30 mouse cellular contexts compared by ENCODE assay signal in the genomic region with DNA sequence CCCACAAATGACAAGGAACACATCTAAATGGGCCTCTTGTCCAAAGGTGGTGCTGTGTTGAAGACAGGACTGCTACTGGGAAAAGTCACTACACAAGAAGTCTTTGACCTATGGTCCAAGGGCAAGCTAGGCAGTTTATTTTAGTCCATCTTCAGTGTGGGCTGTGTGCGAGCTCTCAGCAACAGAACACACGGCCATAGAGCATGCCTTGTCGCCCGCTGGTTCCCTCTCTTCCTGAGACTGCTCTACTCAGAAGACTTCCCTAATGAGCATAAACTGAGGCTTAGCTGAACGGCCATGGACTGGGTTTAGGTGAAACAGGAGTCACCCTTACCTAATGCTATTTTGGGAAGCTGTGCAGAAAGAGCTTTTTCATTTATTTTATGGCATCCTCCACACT.
A peak's percentile ranks its signal among the peaks of the same experiment; 100 is the strongest.
DNase-seq lines count a peak whose midpoint lies in the region; ATAC-seq and TF ChIP-seq lines count a peak whose summit lies in the region.
"Had no signal": no experiment of that assay in that cellular context is flagged by ENCODE, and none has a peak within 500 bp of the region (broad histone marks: within the 10 kb centered on the region; RNA-seq: fewer than 3 reads in every experiment).

No protein-coding gene starts in this region.

- peaks cover 44% of the 10 kb centered on the region for H3K36me3 ChIP-seq in embryonic facial prominence, embryonic 13.5 days
- peaks cover 14% of the 10 kb centered on the region for H3K36me3 ChIP-seq in embryonic facial prominence, embryonic 10.5 days (replicated peaks)
- no peaks in the 10 kb centered on the region; the same call in 1 of the 2 replicates for H3K36me3 ChIP-seq in heart, embryonic 11.5 days (ENCODE audit: control insufficient read depth, insufficient read depth, low read length)
- H3K36me3 ChIP-seq in heart, adult 2 months (ENCODE audit: control insufficient read depth, insufficient read depth, low read length): peaks cover 4% of the 10 kb centered on the region; the same call in 1 of the 2 replicates
- H3K36me3 ChIP-seq in heart, embryonic 16.5 days (ENCODE audit: control insufficient read depth, insufficient read depth): peaks cover 8% of the 10 kb centered on the region; the same call in 1 of the 2 replicates
- peaks cover 33% of the 10 kb centered on the region for H3K36me3 ChIP-seq in limb, embryonic 14.5 days (ENCODE audit: control insufficient read depth, insufficient read depth, low read length)
- H3K36me3 ChIP-seq: forebrain, embryonic 15.5 days; hindbrain, embryonic 13.5 days; liver, embryonic 12.5 days; midbrain, embryonic 12.5 days; neural tube, embryonic 13.5 days had no signal

- no peak for ATAC-seq in embryonic facial prominence, embryonic 13.5 days (ENCODE audit: insufficient number of reproducible peaks, insufficient read depth, low FRiP score, low TSS enrichment, low read depth)
- ATAC-seq in heart, embryonic 11.5 days (replicated peaks; ENCODE audit: insufficient number of reproducible peaks, low FRiP score, low TSS enrichment): no peak
- ATAC-seq in heart, embryonic 16.5 days (replicated peaks; ENCODE audit: extremely low read depth, insufficient read depth, low FRiP score): peak; percentile 32; the same call in 1 of the 2 replicates
- peak; percentile 44 for ATAC-seq in limb, embryonic 14.5 days (ENCODE audit: low FRiP score, low read depth)
- ATAC-seq: activated CD4-positive, CD25-positive, alpha-beta regulatory T cell, adult 4 months; forebrain, embryonic 15.5 days; intestine, embryonic 16.5 days; liver, embryonic 12.5 days; liver, postnatal 0 days had no signal

- no peak overlapping the region for H3K9ac ChIP-seq in embryonic facial prominence, embryonic 13.5 days
- H3K9ac ChIP-seq in heart, embryonic 11.5 days (ENCODE audit: low read depth, low read length): no peak overlapping the region
- no peak overlapping the region for H3K9ac ChIP-seq in heart, adult 2 months (ENCODE audit: low read depth, low read length)
- H3K9ac ChIP-seq in heart, embryonic 16.5 days (ENCODE audit: low read length): no peak overlapping the region
- H3K9ac ChIP-seq in limb, embryonic 14.5 days (ENCODE audit: low read depth, low read length, severe bottlenecking): no peak overlapping the region
- H3K9ac ChIP-seq: forebrain, embryonic 15.5 days; hindbrain, embryonic 13.5 days; liver, embryonic 12.5 days; liver, postnatal 0 days; midbrain, embryonic 12.5 days; neural tube, embryonic 13.5 days had no signal

- no peak overlapping the region for H3K4me2 ChIP-seq in embryonic facial prominence, embryonic 13.5 days
- H3K4me2 ChIP-seq in heart, embryonic 11.5 days: no peak overlapping the region
- no peak overlapping the region for H3K4me2 ChIP-seq in heart, embryonic 16.5 days (ENCODE audit: low read depth, low read length)
- H3K4me2 ChIP-seq in limb, embryonic 14.5 days (replicated peaks; ENCODE audit: low read depth, low read length, severe bottlenecking): no peak overlapping the region
- H3K4me2 ChIP-seq: forebrain, embryonic 15.5 days; hindbrain, embryonic 13.5 days; liver, embryonic 12.5 days; midbrain, embryonic 12.5 days; neural tube, embryonic 13.5 days had no signal

- DNase-seq in embryonic facial prominence, embryonic 10.5 days (ENCODE audit: low spot score): no peak
- no peak for DNase-seq in heart, adult 2 months
- no peak for DNase-seq in heart, postnatal 36 days
- no peak for DNase-seq in limb, embryonic 14.5 days (ENCODE audit: low spot score)
- DNase-seq in right cerebral cortex, postnatal 14 days: no peak
- DNase-seq: adrenal gland, adult 2 months; adrenal gland, postnatal 36 days; cerebellum, adult 18-20 months; cerebellum, postnatal 10 days; gastrocnemius, postnatal 10 days; kidney, adult 8-10 months; kidney, postnatal 4 days; layer of hippocampus, postnatal 36 days; left cerebral cortex, postnatal 4 days; liver, postnatal 0 days; lung, postnatal 36 days; thymus, adult 2 months; thymus, postnatal 36 days had no signal

- peak overlapping the region; percentile 39; the same call in 1 of the 2 replicates for H3K27ac ChIP-seq in embryonic facial prominence, embryonic 13.5 days
- H3K27ac ChIP-seq in embryonic facial prominence, embryonic 10.5 days (replicated peaks): no peak overlapping the region
- 0 out of 2 replicates have a peak overlapping the region, but pooled peaks have one; percentile 22 for H3K27ac ChIP-seq in heart, embryonic 11.5 days (ENCODE audit: low read depth, low read length)
- no peak overlapping the region for H3K27ac ChIP-seq in heart, adult 2 months
- peak overlapping the region; percentile 6; the same call in 1 of the 2 replicates for H3K27ac ChIP-seq in heart, embryonic 16.5 days (ENCODE audit: low read length)
- H3K27ac ChIP-seq in limb, embryonic 14.5 days (replicated peaks; ENCODE audit: low read depth, low read length): no peak overlapping the region
- H3K27ac ChIP-seq: forebrain, embryonic 15.5 days; hindbrain, embryonic 13.5 days; kidney, postnatal 0 days; liver, embryonic 12.5 days; midbrain, embryonic 12.5 days; neural tube, embryonic 13.5 days had no signal

- H3K4me1 ChIP-seq in embryonic facial prominence, embryonic 13.5 days: peaks cover 20% of the 10 kb centered on the region
- H3K4me1 ChIP-seq in embryonic facial prominence, embryonic 10.5 days: peaks cover 12% of the 10 kb centered on the region
- no peaks in the 10 kb centered on the region for H3K4me1 ChIP-seq in heart, embryonic 11.5 days (ENCODE audit: control insufficient read depth, insufficient read depth, low read length)
- H3K4me1 ChIP-seq in heart, adult 2 months (ENCODE audit: control insufficient read depth, insufficient read depth, low read length): no peaks in the 10 kb centered on the region
- peaks cover 9% of the 10 kb centered on the region for H3K4me1 ChIP-seq in heart, embryonic 16.5 days (ENCODE audit: control insufficient read depth, insufficient read depth, low read length)
- H3K4me1 ChIP-seq in limb, embryonic 14.5 days (ENCODE audit: control insufficient read depth, insufficient read depth, low read length): peaks cover 22% of the 10 kb centered on the region
- H3K4me1 ChIP-seq: liver, embryonic 12.5 days had no signal

- no peaks in the 10 kb centered on the region for H3K79me2 ChIP-seq in heart, adult 2 months (replicated peaks; ENCODE audit: control insufficient read depth, insufficient read depth, low read length)

- TF ChIP-seq POLR2A in heart, adult 2 months (IDR thresholded peaks at IDR 0.05; ENCODE audit: insufficient read depth, low read depth, low read length): no peak
- TF ChIP-seq POLR2A in limb, embryonic 14.5 days (IDR thresholded peaks at IDR 0.05; ENCODE audit: borderline replicate concordance, extremely low read depth, insufficient read depth, insufficient read length): no peak

- intact Hi-C loops in heart, adult 2 months (cut with DNase I): loop anchor here (5.0 kb wide), 1 partner anchor 76 kb away; the partner anchor contains the start of gene Tgfb2
- intact Hi-C loops in heart, postnatal 36 days (cut with DNase I): no loop called here

- H3K27me3 ChIP-seq in embryonic facial prominence, embryonic 13.5 days: no peaks in the 10 kb centered on the region
- no peaks in the 10 kb centered on the region for H3K27me3 ChIP-seq in embryonic facial prominence, embryonic 10.5 days (replicated peaks; ENCODE audit: low read depth, poor library complexity, severe bottlenecking)
- no peaks in the 10 kb centered on the region for H3K27me3 ChIP-seq in heart, embryonic 11.5 days (ENCODE audit: control insufficient read depth, insufficient read depth, low read length)
- H3K27me3 ChIP-seq in heart, adult 2 months (ENCODE audit: control insufficient read depth, insufficient read depth, low read length): no peaks in the 10 kb centered on the region
- no peaks in the 10 kb centered on the region for H3K27me3 ChIP-seq in heart, embryonic 16.5 days (ENCODE audit: control insufficient read depth, insufficient read depth, low read length)
- H3K27me3 ChIP-seq in limb, embryonic 14.5 days (ENCODE audit: control insufficient read depth, insufficient read depth, low read length): no peaks in the 10 kb centered on the region
- H3K27me3 ChIP-seq: CH12.LX; forebrain, embryonic 15.5 days; hindbrain, embryonic 13.5 days; liver, embryonic 12.5 days; midbrain, embryonic 12.5 days; neural tube, embryonic 13.5 days had no signal

- TF ChIP-seq CTCF in heart, adult 2 months (IDR thresholded peaks at IDR 0.05): no peak

- no peak for TF ChIP-seq EP300 in heart, adult 2 months (IDR thresholded peaks at IDR 0.05; ENCODE audit: insufficient read depth, low read depth, low read length)

- no peaks in the 10 kb centered on the region for H3K9me3 ChIP-seq in embryonic facial prominence, embryonic 13.5 days
- no peaks in the 10 kb centered on the region for H3K9me3 ChIP-seq in embryonic facial prominence, embryonic 10.5 days
- H3K9me3 ChIP-seq in heart, embryonic 11.5 days (replicated peaks; ENCODE audit: control insufficient read depth, low read length): no peaks in the 10 kb centered on the region
- H3K9me3 ChIP-seq in heart, embryonic 16.5 days (replicated peaks; ENCODE audit: control insufficient read depth, low read length): no peaks in the 10 kb centered on the region
- H3K9me3 ChIP-seq in limb, embryonic 14.5 days (ENCODE audit: control insufficient read depth, low read length): no peaks in the 10 kb centered on the region
- H3K9me3 ChIP-seq: forebrain, embryonic 15.5 days; hindbrain, embryonic 13.5 days; liver, embryonic 12.5 days; midbrain, embryonic 12.5 days; neural tube, embryonic 13.5 days had no signal

- H3K4me3 ChIP-seq in embryonic facial prominence, embryonic 13.5 days: no peak overlapping the region
- no peak overlapping the region for H3K4me3 ChIP-seq in embryonic facial prominence, embryonic 10.5 days
- no peak overlapping the region for H3K4me3 ChIP-seq in heart, embryonic 11.5 days (ENCODE audit: low read depth, low read length)
- no peak overlapping the region for H3K4me3 ChIP-seq in heart, adult 2 months
- H3K4me3 ChIP-seq in heart, embryonic 16.5 days (ENCODE audit: low read length): no peak overlapping the region
- no peak overlapping the region for H3K4me3 ChIP-seq in limb, embryonic 14.5 days (replicated peaks; ENCODE audit: low read length)
- H3K4me3 ChIP-seq: forebrain, embryonic 15.5 days; hindbrain, embryonic 13.5 days; liver, embryonic 12.5 days; midbrain, embryonic 12.5 days; neural tube, embryonic 13.5 days had no signal

- 62% methylated on average over 5 of the region's 5 CpGs for WGBS in embryonic facial prominence, embryonic 13.5 days
- 82% methylated on average over 5 of the region's 5 CpGs for WGBS in embryonic facial prominence, embryonic 10.5 days
- WGBS in heart, embryonic 11.5 days (ENCODE audit: insufficient replicate concordance): 57% methylated on average over 5 of the region's 5 CpGs
- WGBS in heart, adult 2 months: 61% methylated on average over 5 of the region's 5 CpGs
- WGBS in heart, embryonic 16.5 days: 49% methylated on average over 5 of the region's 5 CpGs
- WGBS in limb, embryonic 14.5 days: 67% methylated on average over 5 of the region's 5 CpGs

Comparison
In these comparisons a context has a peak if more than half of its experiments do, and no peak if none do; other contexts are left out.
1. ATAC-seq: peak in heart, embryonic 16.5 days (single experiment) and limb, embryonic 14.5 days (single experiment); none in embryonic facial prominence, embryonic 13.5 days (single experiment) and heart, embryonic 11.5 days (single experiment).
2. H3K27ac ChIP-seq: peak in embryonic facial prominence, embryonic 13.5 days (single experiment), heart, embryonic 11.5 days (single experiment) and heart, embryonic 16.5 days (single experiment); none in embryonic facial prominence, embryonic 10.5 days (single experiment), heart, adult 2 months (single experiment) and limb, embryonic 14.5 days (single experiment).